Mouse (Mus musculus) megakaryocyte-erythroid progenitor cell, adult 5-6 weeks (primary cell): ENCODE results near the gene Gtpbp8. TPM values are rescaled to one million over a fixed set of nuclear protein-coding genes. Genes with fewer than 3 reads are reported as not detected.

Experiments used
- ATAC-seq: replicated peaks from 2 replicates; pipeline ENCODE4 v1.8.0; 2016; ENCODE audit warnings: mild to moderate bottlenecking, inconsistent platforms; ENCODE audit not compliant: severe bottlenecking, poor library complexity, low FRiP score, low TSS enrichment
- total RNA-seq, 2 experiments: library from RNA; stranded (forward) in 1 of 2; stranded (reverse) in 1 of 2; fragments of 200-1000, 215-1000 nt in 1 of 2; fragments of >200 nt in 1 of 2; fragmentation: Nextera tagmentation in 1 of 2; gene quantifications; 2 replicates each; pipeline ENCODE4 v1.2.3; 2014 to 2017

Gene Gtpbp8
- total RNA-seq, 2 experiments from 2014 or later: 5.7 to 15.2 TPM

DNA sequence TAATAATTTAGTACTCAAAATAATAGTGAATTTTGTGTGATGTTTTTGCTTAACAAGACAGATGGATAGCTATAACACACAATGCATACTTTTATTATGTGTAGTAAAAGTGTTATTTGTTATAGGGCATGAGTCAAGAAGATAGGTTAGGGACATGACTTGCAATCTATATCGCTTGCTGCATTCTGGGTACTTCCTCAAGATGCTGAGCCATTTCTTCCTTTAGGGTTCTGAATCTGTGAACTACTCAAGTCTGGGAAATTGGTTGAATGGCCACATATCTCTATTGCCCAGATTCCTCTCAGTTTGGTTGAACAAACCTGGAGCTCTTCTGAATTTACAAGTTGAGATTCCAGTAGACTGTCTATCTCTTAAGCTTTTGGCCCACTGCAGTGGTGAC, 53.6 kb downstream of the Gtpbp8 start:
- ATAC-seq: no peak

DNA sequence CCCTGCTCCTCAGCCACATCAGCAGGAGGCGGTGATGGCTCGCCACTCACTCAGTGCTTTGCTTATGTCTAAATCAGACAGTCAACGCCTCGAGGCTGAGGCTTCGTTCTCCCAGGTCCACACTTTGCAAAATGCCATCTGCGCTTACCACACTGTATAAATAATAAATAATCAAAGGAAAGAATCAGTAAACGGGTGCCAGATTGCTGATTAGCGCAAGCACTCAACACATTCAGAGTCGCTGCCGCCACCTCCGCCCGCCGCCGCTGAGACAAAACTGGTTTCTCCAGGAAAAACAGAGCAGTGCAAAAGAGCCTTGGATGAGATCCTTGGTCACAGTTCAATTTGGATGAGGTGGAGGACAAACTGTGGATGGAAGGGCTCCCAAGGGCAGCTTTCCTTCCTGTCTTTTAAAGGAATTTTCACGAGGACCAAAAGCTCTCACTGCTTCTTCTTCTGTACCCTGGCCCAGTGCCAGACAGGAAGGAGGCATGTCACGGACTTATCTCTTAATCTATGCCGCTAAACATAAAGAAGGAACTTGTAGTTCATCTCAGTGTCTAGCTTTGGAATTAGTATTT, 54.5 kb downstream of the Gtpbp8 start:
- no peak for ATAC-seq

DNA sequence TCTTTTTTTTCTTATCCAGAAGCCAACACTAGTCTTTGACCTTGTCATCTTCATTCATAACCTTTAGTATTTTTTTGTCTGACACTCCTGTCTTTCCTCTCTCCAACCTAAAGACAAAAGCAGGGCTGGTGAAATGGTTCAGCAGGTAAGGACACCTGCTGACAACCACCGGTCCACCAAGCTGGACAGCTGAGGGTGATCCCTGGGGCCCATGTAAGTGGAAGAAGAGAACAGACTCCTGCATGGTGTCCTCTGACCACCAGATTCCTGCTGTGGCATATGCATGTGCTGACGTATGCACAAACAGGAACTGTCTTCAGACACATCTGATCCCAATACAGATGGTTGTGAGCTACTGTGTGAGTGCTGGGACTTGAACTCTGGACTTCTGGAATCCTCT, 55.1 kb downstream of the Gtpbp8 start:
- ATAC-seq: no peak

DNA sequence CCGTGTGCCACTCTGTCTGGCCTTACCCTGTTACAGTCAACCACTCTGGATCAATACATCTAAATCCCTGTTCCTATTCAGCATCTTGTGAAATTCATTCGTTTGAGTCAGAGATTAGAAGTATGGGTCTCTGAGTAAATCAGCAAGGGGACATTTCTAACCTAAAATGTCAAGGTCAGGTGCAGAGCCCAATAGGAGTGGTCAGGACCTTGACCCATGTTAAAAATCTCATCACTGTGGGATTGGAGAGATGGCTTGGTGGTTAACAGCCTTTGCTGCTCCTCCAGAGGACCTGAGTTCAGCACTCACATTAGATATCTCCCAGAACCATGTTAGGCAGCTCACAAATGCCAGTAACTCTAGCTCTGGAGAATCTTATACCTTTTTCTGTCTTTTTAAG, 55.7 kb downstream of the Gtpbp8 start:
- ATAC-seq: no peak

DNA sequence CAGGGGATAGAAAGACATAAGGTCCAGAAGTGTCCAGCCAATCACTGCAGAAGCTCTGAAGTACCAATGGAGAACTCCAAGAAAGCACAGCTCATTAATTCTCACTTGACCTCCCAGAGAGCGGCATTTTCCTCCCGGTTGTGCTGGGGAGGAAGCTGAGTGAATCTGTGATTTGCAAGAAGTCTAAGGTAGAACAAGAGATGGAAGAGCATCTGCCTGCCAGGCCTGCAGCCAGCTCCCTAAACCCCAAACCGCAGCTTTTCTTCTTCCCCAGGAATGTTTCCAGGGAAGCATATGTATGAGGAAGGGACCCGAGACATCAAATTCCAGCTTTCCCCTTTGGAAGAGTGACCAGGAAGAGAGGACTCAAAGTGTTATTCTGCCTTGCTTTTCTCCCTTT, 57.7 kb downstream of the Gtpbp8 start:
- ATAC-seq: no peak

DNA sequence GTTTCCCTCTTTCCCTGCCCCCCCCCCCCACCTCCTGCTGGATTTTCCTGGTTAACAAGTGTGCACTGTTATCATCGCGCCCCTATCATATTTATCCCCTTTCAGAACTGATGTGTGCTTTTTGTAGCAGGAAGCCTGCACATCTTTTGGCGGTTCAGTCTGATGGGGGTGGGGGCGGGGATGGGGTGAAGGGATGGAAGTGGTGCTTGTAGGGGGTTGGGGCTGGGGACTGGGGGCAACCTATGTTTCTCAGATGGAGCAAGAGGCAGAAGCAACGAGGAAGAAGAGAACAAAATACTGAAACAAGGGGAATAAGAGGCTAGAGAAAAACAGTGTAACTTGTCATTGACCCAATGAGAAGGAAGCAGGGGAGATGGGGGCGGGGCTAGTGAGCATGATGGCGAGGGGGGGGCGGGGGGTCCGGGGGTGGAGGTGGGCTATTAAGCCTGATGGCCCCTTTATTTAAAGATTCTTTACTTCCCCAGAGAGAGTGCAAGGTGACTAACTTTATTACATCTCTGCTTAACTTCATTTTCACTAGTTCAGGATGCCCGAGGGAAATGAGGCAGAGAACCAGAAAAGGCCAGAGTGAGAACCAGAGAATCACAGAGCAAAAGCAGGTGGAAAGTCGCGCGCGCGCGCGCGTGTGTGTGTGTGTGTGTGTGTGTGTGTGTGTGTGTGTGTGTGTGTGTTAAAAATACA, 58.3 kb downstream of the Gtpbp8 start:
- no peak for ATAC-seq

DNA sequence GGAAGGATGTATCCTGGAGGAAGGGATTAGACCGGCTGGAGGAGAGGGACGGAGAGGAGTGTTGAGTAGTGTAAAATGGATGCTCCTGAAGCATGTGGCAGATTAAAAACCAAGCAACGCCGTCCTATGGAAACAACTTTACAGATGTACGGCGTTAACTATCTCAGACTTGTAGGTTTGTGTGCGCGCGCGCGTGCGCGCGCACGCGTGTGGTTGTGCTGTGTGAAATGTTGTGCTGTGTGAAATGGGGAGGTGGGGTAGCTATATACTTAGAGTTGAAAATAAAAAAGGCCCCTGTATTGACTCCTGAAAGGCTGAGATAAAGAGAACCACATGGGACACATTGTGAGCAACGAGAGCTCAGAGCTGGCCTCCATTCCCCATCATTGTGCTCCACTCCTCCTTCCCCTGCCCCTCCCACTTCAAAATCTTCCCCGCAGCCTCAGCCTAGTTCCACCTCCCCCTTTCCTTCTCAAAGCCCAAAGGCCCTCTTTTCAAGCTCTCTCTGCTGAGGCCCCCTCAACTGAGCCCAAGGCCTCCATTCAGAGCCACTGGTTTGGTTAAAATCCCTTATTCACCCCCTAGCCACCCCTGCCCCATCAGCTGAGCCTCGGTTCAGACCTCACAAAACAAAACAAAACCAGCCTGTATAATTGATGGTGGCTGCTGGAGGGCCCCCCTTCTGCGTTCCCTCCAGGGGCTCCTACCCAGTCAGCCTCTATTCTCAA, 59.0 kb downstream of the Gtpbp8 start:
- no peak for ATAC-seq

Other genes starting within 250 kb of the Gtpbp8 start
- gene Boc, start 187.5 kb downstream of the Gtpbp8 start, total RNA-seq (2014; fragmentation: Nextera tagmentation): not detected in 2 replicates
- gene Boc, start 187.5 kb downstream of the Gtpbp8 start, total RNA-seq (2017): not detected in 2 replicates
- gene Nepro, start 22.1 kb downstream of the Gtpbp8 start, total RNA-seq (2014; fragmentation: Nextera tagmentation): 13.4 and 16.9 TPM in 2 replicates
- gene Nepro, start 22.1 kb downstream of the Gtpbp8 start, total RNA-seq (2017): 19.5 and 22.0 TPM in 2 replicates
- gene Cd200r1, start 19.4 kb upstream of the Gtpbp8 start, total RNA-seq (2014; fragmentation: Nextera tagmentation): 2.2 and 4.4 TPM in 2 replicates
- 0.30 TPM in 1 of 2 replicates, not detected in the other for gene Cd200r1, start 19.4 kb upstream of the Gtpbp8 start, total RNA-seq (2017)
- 0.44 and 1.3 TPM in 2 replicates for gene Cd200r4, start 65.4 kb upstream of the Gtpbp8 start, total RNA-seq (2014; fragmentation: Nextera tagmentation)
- not detected in 2 replicates for gene Cd200r4, start 65.4 kb upstream of the Gtpbp8 start, total RNA-seq (2017)
- not detected in 2 replicates for gene Cd200r2, start 120.7 kb upstream of the Gtpbp8 start, total RNA-seq (2014; fragmentation: Nextera tagmentation)
- gene Cd200r2, start 120.7 kb upstream of the Gtpbp8 start, total RNA-seq (2017): not detected in 2 replicates
- not detected in 2 replicates for gene Cd200r3, start 197.3 kb upstream of the Gtpbp8 start, total RNA-seq (2014; fragmentation: Nextera tagmentation)
- gene Cd200r3, start 197.3 kb upstream of the Gtpbp8 start, total RNA-seq (2017): 0.05 and 0.27 TPM in 2 replicates